Mouse (Mus musculus) splenic B cell, adult 2 months (primary cell): ENCODE measurements around the gene Irf2.

Experiments used
- DNase-seq: peaks from one replicate; pipeline ENCODE4 v3.0.0-alpha.2; 2011; ENCODE audit warnings: low read depth, low spot score
- H3K27me3 ChIP-seq: 2 replicates; pipeline ENCODE4 v1.6.1; 2012; ENCODE audit warnings: mild to moderate bottlenecking, low read length, moderate library complexity, mixed read lengths; ENCODE audit not compliant: control insufficient read depth, poor library complexity, insufficient read depth, severe bottlenecking
- H3K36me3 ChIP-seq: 2 replicates; pipeline ENCODE4 v1.6.1; 2012; ENCODE audit warnings: mild to moderate bottlenecking, low read length, moderate library complexity, mixed read lengths; ENCODE audit not compliant: control insufficient read depth, poor library complexity, insufficient read depth, severe bottlenecking

Gene Irf2

GRCm38 (mm10) chr8:46844371-46844973 lies 104.9 kb downstream of the Irf2 start:
- Histone ChIP-seq H3K36me3 (peaks cover 11% of the 10 kb centered on the region), H3K27me3 (no peaks in the 10 kb centered on the region)
- peak; percentile 78 for DNase-seq

DNA sequence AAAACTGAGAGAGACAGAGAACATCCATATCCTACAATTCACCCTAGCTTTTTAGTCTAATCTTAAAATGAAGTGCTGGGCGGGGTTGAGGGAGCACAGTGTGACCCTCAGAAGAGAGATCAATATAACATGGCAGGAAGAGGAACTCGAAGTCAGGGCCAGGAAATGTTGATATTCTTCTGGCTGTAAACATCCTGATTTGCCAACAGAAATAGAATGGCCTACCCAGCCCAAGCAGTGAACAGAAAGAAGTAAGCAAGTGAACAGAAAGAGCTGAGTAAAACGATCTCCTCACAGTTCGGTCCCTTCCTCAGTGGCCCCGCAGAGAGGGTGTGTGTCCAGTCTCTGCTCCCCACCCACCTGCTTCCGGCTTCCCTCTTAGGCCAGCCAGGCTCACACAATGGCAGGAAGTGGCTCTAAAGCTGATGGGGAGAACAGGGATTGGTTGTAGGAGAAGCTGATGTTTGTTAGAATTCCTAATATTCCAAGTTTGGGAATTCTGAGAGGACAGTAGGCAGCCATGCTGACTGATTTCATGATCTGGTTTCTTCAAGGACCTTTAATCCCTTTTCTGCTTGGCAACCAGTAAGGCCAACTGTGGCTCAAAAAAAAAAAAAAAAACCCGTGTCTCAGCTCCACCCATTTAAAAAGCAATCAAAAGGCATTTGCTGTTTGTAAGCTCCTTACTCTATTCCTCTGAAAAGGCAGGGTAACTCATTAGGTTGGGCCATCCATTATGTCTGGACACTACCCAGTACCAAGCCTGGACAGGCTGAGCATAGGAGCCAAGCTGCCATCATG lies 105.6 kb downstream of the Irf2 start:
- peaks cover 8% of the 10 kb centered on the region for H3K36me3 ChIP-seq
- peak; percentile 79 for DNase-seq
- no peaks in the 10 kb centered on the region for H3K27me3 ChIP-seq

- no peak for DNase-seq
These were observed 106.4 kb downstream of the Irf2 start for GRCm38 (mm10) chr8:46845891-46846290.

DNA sequence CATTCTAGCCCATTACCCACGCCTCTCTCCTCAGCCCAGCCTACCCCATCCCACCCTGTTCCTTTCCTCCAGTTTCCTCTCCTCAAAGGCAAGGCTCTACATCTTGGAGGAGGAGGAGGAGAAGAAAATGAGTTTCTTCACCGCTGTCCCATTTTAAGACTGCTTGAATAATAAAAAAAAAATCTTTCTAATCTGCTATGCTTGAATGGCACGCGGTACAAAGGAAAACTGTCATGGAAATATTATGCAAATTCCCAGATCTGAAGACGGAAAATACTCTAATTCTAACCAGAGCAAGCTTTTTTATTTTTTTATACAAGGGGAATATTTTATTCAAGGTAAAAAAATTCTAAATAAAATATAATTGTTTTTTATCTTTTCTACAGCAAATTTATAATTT lies 107.4 kb downstream of the Irf2 start:
- Histone ChIP-seq H3K27me3 (no peaks in the 10 kb centered on the region), H3K36me3 (peaks cover 8% of the 10 kb centered on the region)
- peak; percentile 60 for DNase-seq

More at GRCm38 (mm10) chr8:46845891-46846290, 106.4 kb downstream of the Irf2 start:
- H3K27me3 ChIP-seq: no peaks in the 10 kb centered on the region
- peaks cover 8% of the 10 kb centered on the region for H3K36me3 ChIP-seq

DNA sequence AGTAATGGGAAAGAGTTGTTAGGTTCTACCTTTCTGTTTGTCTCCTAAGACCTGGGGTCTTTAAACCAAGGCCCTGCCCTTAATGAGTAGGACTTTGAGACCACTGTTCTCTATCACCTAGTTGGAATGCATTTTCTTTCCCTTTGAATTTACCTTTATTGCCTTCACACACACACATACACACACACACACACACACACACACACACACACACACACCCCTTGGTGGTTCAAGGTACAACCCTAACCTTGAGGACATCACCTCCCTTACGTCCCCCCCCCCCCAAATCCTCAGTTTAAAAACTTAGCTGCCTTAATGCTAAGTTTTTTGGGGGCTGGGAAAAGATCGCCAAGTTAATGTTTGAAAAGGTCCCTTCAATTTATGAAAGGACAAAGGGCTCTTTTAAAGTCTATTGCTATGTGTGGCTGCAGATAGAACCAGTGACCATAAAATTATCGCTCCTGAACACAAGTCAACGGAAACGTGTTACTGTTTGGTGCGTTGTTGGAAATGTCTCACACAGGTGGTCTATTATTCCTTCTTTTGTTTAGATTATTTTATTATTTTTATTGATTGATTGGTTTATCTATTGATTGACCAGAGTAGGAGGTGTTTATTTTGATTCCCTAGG lies 108.6 kb downstream of the Irf2 start:
- no peak for DNase-seq
- no peaks in the 10 kb centered on the region for H3K27me3 ChIP-seq
- H3K36me3 ChIP-seq: peaks cover 8% of the 10 kb centered on the region

GRCm38 (mm10) chr8:46848931-46849330 lies 109.4 kb downstream of the Irf2 start:
- Histone ChIP-seq H3K36me3 (peaks cover 8% of the 10 kb centered on the region), H3K27me3 (no peaks in the 10 kb centered on the region)
- DNase-seq: peak; percentile 73

DNA sequence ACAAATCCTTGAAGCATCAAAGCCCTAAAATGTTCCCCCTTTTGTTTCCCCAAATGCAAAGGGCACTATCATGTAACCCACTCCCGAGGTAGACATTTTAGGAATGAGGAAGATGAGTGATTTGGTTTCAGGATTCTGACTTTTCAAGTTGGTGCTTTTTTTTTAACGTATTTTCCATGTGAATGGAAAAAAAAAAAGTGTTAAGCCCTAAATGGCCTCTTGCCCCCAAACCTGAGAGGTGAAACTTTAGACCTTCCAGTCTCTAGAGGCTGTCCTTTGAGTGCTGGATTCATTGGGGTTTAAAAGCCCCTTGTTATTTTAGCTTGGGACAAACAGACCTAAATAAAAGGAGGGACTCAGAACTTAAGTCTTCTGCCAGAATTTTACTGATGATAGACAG lies 109.9 kb downstream of the Irf2 start:
- no peak for DNase-seq

GRCm38 (mm10) chr8:46850258-46850897 lies 110.8 kb downstream of the Irf2 start:
- Histone ChIP-seq H3K36me3 (peaks cover 8% of the 10 kb centered on the region), H3K27me3 (no peaks in the 10 kb centered on the region)
- DNase-seq: peak; percentile 41

More for the DNA sequence above, 109.9 kb downstream of the Irf2 start:
- Histone ChIP-seq H3K27me3 (no peaks in the 10 kb centered on the region), H3K36me3 (peaks cover 8% of the 10 kb centered on the region)

DNA sequence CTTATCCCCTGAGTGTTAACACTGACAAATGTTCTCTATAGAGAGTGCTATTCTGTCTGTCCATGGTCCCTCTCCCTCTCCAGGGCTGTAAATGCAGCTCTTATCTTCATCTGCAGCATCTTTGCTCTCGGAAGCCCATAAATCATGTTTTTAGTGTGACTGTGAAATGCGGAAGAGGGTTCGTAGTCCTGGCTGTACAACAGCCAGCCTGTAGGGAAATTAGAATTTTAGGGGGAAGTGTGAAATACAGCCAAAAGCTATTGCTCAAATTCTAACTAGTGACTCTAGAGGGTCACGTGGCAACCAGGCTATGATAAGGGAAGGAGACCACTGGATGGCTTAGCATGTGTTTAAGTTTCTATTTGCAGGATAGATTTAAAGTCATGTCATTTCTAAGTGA lies 112.0 kb downstream of the Irf2 start:
- Histone ChIP-seq H3K27me3 (no peaks in the 10 kb centered on the region), H3K36me3 (peaks cover 5% of the 10 kb centered on the region)
- peak; percentile 84 for DNase-seq

- DNase-seq: peak; percentile 50
- Histone ChIP-seq H3K27me3 (no peaks in the 10 kb centered on the region), H3K36me3 (peaks cover 3% of the 10 kb centered on the region; the same call in 1 of the 2 replicates)
These were observed 112.8 kb downstream of the Irf2 start for GRCm38 (mm10) chr8:46852377-46852776.

DNA sequence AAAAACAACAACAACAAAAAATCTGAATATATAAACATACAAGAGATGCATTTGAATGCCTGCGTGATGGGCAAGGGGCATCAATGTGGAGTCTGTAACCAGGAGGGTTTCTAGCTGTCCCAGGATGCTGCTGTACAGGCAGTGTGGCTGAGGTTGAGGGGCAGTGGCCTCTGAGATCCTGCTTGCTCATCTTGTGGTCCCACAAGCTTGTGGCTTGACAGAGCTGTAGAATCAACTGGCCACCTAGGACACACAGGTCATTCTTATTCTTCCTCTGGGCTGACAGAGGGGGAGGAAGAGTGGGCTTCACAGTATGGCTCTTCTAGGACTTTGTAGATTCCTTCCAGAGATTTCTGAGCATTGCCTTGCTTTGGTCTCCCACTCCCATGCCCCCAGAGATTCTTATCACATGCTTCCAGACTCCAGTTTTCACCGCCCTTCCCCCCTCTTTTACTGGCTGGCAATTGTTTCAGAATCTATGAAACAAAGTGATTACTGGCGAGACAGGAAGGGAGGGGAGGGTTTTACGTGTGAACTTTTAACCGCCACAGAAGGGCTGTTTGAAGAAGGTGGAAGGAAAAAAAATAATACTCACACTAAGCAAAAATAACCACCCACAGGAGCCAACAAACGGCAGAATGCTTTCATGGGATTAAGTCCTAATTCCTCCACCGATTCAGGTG lies 119.8 kb downstream of the Irf2 start:
- Histone ChIP-seq H3K27me3 (no peaks in the 10 kb centered on the region), H3K36me3 (no peaks in the 10 kb centered on the region)
- peak; percentile 28 for DNase-seq

DNA sequence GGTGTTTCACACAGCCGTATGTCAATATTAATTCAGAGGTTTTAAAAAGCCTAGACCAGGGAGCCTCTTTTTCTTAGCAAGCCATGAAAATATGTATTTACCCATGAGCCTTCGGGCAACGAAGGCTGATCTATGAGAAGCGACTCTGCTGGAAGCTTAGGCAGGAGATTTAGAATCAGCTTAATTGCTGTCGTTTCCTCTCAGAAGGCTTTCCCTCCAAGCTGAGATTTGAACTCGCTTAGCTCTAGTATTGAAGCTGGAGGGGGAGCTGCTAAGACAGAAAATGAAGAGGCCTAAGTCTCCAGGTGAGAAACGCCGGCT lies 120.3 kb downstream of the Irf2 start:
- H3K36me3 ChIP-seq: no peaks in the 10 kb centered on the region
- no peak for DNase-seq

DNA sequence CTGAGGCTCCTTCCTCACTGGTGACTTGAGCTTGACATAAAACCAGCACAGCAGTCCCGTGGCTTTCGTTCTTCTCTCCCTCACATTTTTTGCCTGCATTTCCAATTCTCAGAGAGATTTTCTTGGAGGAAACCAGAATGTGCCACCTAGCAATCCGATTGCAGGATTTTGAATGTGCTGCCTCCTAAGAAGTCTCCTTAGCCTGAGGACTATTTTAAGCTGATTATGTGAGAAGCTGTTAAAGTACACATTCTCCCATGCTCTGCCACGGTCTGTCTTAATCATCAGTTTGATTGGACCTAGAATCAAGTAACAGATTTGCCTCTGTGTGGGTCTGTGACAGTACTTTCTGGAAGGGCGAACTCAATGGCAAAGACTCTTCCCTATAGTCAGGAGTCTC lies 123.0 kb downstream of the Irf2 start:
- no peak for DNase-seq
- no peaks in the 10 kb centered on the region for H3K36me3 ChIP-seq

More for the DNA sequence above, 120.3 kb downstream of the Irf2 start:
- no peaks in the 10 kb centered on the region for H3K27me3 ChIP-seq

GRCm38 (mm10) chr8:46865428-46865827 lies 125.9 kb downstream of the Irf2 start:
- Histone ChIP-seq H3K27me3 (no peaks in the 10 kb centered on the region), H3K36me3 (no peaks in the 10 kb centered on the region)
- DNase-seq: no peak

More for the DNA sequence above, 123.0 kb downstream of the Irf2 start:
- no peaks in the 10 kb centered on the region for H3K27me3 ChIP-seq
